Mouse (Mus musculus) intestine, embryonic 16.5 days (tissue): ENCODE measurements at regions not wholly inside any gene's neighbourhood (a gene's known extent, or its start where the extent isn't known, plus 50 kb on each side); places are given as distances from the start of the nearest gene placed in this dataset. TPM values are rescaled to one million over a fixed set of nuclear protein-coding genes. Genes with fewer than 3 reads are reported as not detected.
A peak's percentile ranks its signal among the peaks of the same experiment; 100 is the strongest.

Source experiments
- ATAC-seq: fragments of 200-750 bp; cut with Nextera tagmentation; 2 replicates; pipeline ENCODE4 v1.8.0; 2017; ENCODE audit warnings: moderate TSS enrichment, moderate library complexity
- H3K27ac ChIP-seq: fragments of 300-500 bp; sonication (generic); 2 replicates; pipeline ENCODE4 v1.5.1; 2014; ENCODE audit warnings: mild to moderate bottlenecking, low read length
- H3K27me3 ChIP-seq: fragments of 300-500 bp; sonication (generic); replicated peaks from 2 replicates; pipeline ENCODE4 v1.6.1; 2014; ENCODE audit warnings: low read length, control low read depth, mixed read lengths; ENCODE audit not compliant: control insufficient read depth, insufficient read depth
- H3K36me3 ChIP-seq: fragments of 300-500 bp; sonication (generic); 2 replicates; pipeline ENCODE4 v1.6.1; 2014; ENCODE audit warnings: low read length, control low read depth; ENCODE audit not compliant: control insufficient read depth, insufficient read depth
- H3K4me1 ChIP-seq: fragments of 300-500 bp; sonication (generic); 2 replicates; pipeline ENCODE4 v1.6.1; 2014; ENCODE audit warnings: low read length, control low read depth, mixed read lengths; ENCODE audit not compliant: control insufficient read depth, insufficient read depth
- H3K4me2 ChIP-seq: fragments of 300-500 bp; sonication (generic); 2 replicates; pipeline ENCODE4 v1.6.1; 2014; ENCODE audit warnings: low read depth, low read length, control low read depth
- H3K4me3 ChIP-seq: fragments of 300-500 bp; sonication (generic); 2 replicates; pipeline ENCODE4 v1.5.1; 2014; ENCODE audit warnings: mild to moderate bottlenecking, low read length
- H3K9ac ChIP-seq: fragments of 300-500 bp; sonication (generic); 2 replicates; pipeline ENCODE4 v1.6.1; 2014; ENCODE audit warnings: low read depth, low read length
- H3K9me3 ChIP-seq: fragments of 300-500 bp; sonication (generic); 2 replicates; pipeline ENCODE4 v1.6.1; 2016; ENCODE audit warnings: low read length, control low read depth; ENCODE audit not compliant: control insufficient read depth
- WGBS: fragments of 180-500 bp; shearing (Covaris S2); extraction: QIAGEN DNeasy Blood & Tissue Kit; methylation state at CpG from one replicate; pipeline ENCODE4 v1.1.7; 2014; 5-methylcytosine and 5-hydroxymethylcytosine counted together
- microRNA counts: library from miRNA; unstranded; fragments of <30 nt; microRNA quantifications from one replicate; lab custom pipeline; 2016
- microRNA-seq: library from miRNA; unstranded; fragments of <30 nt; microRNA quantifications from one replicate; pipeline ENCODE4, GENCODE M21; 2016

DNA sequence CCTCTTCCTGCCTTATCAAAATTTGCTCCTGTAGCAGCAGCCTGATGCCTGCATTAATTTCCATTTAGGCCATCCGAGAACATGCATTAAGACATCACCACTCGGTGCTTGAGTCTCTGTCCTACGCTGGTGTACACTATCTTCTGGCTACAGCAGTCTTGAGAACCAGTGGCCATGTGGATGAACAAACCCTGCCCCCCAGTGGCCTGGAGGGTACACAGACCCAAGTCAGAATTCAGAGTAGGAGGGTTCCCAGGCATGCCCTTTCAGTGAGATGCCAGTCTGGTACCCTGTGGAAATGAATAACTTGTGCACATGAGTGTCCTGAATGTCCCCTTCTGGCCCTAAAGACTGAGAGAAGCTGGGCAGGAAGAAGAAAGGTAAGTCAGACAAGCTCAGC is 50.4 kb upstream of the Gadl1 start:
- ATAC-seq, result no peak

More for the DNA sequence above, 50.4 kb upstream of the Gadl1 start:
- Histone ChIP-seq H3K4me2 (no peak overlapping the region), H3K36me3 (no peaks in the 10 kb centered on the region), H3K9me3 (peaks cover 4% of the 10 kb centered on the region; the same call in 1 of the 2 replicates), H3K27ac (no peak overlapping the region), H3K4me1 (no peaks in the 10 kb centered on the region), H3K4me3 (no peak overlapping the region), H3K27me3 (no peaks in the 10 kb centered on the region), H3K9ac (no peak overlapping the region)
- 67% methylated on average over 3 of the region's 3 CpGs for WGBS

MicroRNAs in the stretch of these regions (microRNA counts, 519-probe panel; counts per million panel counts)
- 1,779 counts per million, percentile 29 among the panel's probes with 10 or more counts for microRNA mmu-miR-467h+mmu-miR-669d+mmu-miR-669l (lab: Ali Mortazavi, UCI)

Small RNA genes lying in the stretch of these regions (microRNA-seq; reads per million reads assigned to microRNA genes)
- gene Gm22243, result not detected
- gene Gm25510, result not detected
- gene Gm26303, result not detected
- gene Mir467h, result not detected
